Mouse (Mus musculus) layer of hippocampus, adult 8-10 months (tissue): ENCODE data around the gene Catsper2. TPM values are rescaled to one million over a fixed set of nuclear protein-coding genes. Genes with fewer than 3 reads are reported as not detected.

Experiments
- DNase-seq, 2 experiments: peaks; one replicate each; pipeline ENCODE4 v3.0.0; 2022; ENCODE audit warnings: low spot score in 2 of 2
- total RNA-seq, 4 experiments: library from RNA; stranded (reverse); gene quantifications; 2 replicates each; pipeline ENCODE4 v1.2.4; 2022

The Catsper2 gene
- total RNA-seq = 1 to 10 TPM; 4.5 to 6.9 (median 5.3) TPM

- peak; percentile 93 to 94 for DNase-seq
These were observed at the start of gene Catsper2, which contains the start of gene Pdia3 for GRCm38 (mm10) chr2:121413387-121414042. TSS of gene Catsper2 (minus strand) at chr2:121413792. TSS of gene Pdia3 (plus strand) at chr2:121413775.

GRCm38 (mm10) chr2:121460071-121460470, 46.5 kb upstream of the Catsper2 start:
- DNase-seq = no peak

GRCm38 (mm10) chr2:121456692-121457642, 43.4 kb upstream of the Catsper2 start, which contains the start of gene Serinc4:
TSS of gene Serinc4 (minus strand) at chr2:121456781.
- DNase-seq = peak; percentile 57 to 78

- no peak for DNase-seq
These were observed 41.9 kb upstream of the Catsper2 start for GRCm38 (mm10) chr2:121455534-121455933.

- DNase-seq = no peak
These were observed 40.3 kb upstream of the Catsper2 start for GRCm38 (mm10) chr2:121453917-121454316.

GRCm38 (mm10) chr2:121452990-121453389, 39.4 kb upstream of the Catsper2 start, which contains the start of gene Hypk:
TSS of gene Hypk (plus strand) at chr2:121453290.
- DNase-seq = no peak

DNA sequence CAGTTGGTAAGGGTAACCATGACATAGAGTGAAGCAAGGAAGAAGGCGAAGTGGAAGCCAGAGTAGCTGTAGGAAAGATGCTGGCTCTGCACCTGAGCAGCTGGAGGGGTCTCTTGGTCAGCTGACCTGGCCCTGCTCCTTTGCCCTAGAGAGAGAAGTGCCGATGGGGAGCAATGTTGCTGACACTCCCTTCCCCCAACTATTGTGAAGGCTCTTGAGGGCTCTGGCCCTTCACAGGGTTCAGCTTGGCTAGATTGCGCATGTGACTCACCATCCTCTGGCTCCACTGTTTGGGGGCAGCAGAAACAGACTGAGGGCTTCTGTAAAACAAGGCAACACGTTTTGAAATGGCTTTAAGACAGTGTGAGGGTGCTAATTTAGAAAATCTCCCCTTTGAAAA, 38.8 kb upstream of the Catsper2 start:
- DNase-seq = no peak

DNA sequence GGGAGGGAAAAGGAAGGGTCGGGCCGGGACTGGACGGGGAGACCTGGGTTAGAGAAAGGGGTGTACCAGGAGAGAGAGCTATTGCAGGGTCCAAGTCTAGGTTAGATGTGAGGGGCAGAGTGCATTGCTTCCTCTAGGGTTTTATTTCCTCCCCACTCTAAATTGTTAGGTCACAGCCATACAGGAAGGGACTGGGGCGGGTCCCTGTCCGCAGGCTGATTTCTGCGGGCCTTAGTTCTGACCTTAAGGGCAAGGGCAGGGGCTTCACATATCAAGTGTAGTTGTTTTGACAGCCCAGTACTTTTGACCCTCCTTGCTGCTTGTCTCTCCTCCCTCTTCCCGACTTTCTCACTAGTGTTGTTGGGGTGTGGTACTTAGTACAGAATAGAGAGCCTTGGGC, 36.5 kb upstream of the Catsper2 start:
- no peak for DNase-seq

GRCm38 (mm10) chr2:121449545-121450011, 36.0 kb upstream of the Catsper2 start:
- DNase-seq = no peak

GRCm38 (mm10) chr2:121448739-121449535, 35.3 kb upstream of the Catsper2 start, which contains the start of gene Serf2:
TSS of gene Serf2 (plus strand) at chr2:121449195.
- DNase-seq = peak; percentile 98 to 99

DNA sequence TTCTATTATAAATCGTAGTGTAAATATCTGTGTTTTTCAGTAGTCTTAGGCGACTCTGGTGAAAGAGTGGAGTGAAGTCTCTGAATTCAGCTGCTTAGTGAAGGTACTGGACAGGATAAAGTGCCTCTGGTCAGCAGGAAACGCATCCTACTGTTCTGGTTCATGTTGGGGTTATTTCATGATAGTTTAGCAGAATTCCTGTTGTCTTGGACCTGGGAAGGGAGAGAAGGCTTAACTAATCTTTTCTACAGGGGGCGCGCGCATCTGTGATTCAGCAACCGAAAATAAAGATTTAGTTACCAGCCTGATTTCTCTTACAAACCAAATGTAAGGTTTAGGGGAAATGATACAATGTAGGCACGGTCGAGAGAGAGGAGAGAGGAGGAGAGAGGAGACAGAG, 34.5 kb upstream of the Catsper2 start:
- DNase-seq = no peak

DNA sequence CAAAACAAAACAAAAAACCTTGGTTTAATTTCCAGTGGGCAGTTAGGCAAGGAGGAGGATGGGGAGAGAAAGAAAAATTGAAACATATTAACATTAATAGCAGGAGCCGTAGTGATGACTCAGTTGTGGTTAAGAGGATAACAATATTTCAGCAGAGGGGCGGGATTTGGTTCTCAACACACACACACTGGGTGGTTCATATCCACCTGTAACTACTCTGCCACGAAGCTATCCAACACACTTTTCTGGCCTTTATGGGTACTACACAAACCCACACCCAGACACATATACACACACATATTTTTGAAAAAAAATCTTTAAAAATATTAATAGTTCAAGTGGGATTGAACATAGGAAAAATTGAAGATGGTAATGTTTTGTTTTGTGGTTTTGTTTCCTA, 33.4 kb upstream of the Catsper2 start:
- no peak for DNase-seq

DNA sequence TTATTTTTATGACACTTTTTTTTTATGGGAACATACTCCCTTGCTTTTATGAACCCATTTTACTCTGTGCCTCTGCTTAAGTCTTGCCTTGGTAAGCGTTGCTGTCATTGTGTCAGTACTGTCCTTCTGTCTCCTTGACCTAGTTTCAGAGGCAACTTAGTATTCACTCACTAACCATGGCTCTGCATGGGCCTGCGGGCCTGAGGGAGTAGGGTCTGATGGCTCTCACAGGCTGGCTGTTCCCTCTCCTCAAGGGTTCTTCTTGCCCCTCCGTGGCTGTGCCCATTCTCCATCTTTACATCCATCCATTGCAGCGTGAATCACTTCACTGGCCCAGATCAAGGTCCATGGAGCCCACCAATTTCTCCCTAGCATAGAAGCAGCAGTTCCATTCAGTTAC, 32.9 kb upstream of the Catsper2 start:
- DNase-seq = no peak

DNA sequence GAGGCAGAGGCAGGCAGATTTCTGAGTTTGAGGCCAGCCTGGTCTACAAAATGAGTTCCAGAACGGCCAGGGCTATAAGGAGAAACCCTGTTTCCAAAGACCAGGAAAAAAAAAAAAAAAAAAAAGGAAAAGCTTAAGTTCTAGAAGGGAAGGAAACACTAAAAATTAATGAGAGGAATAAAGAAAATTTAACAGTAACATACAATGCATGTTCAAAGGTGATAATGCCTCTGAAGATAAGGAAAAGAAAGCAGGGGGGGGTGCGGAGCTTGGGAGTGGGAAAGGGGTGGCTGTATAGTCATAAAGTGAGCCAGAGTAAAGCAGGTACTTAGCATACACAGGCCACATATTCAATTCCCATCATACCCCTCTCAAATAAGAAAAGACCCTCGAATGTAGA, 31.5 kb upstream of the Catsper2 start:
- no peak for DNase-seq

GRCm38 (mm10) chr2:121444178-121444577, 30.6 kb upstream of the Catsper2 start, which contains the start of gene Ell3:
TSS of gene Ell3 (minus strand) at chr2:121444278.
- no peak for DNase-seq

GRCm38 (mm10) chr2:121443068-121443349, 29.4 kb upstream of the Catsper2 start:
- DNase-seq = no peak

DNA sequence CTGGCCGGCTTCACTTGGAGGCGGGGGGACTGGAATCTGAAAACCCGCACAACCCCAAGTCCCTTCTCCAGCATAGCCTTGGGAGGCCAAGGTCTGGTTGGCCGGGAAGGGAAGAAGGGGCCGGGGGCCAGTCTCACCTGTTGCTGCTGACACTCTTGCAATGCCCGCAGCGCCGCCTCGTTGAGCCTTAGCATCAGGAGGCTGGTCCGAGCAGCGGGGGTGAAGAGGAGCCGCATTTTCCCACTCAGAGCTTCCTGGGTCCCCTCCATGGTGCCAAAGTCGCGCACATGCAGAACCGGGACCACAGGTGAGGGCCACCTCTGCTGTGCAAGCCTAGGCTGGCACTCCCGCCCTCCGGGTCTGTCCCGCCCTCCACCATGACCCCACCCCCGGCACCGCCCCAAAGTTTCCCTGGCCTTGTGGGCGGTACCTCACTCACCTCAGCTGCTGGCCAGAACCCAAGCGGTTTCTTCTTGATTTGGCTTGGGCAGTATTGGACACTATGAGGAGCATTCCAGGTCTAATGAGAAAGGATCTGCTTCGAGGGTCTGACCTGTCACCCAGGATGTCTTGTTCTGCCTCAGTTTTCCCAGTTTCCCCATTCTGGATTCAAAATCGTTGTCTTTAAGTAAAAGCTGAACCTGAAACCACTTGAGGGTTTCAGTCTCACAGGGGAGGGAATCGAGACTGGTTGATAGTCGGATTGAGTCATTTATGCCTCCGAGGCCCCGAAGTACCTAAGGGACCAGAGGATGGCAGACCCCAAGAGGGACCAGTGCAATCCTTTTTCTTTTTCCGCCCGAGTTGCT, 28.9 kb upstream of the Catsper2 start:
- DNase-seq = no peak

GRCm38 (mm10) chr2:121441800-121442199, 28.2 kb upstream of the Catsper2 start:
- no peak for DNase-seq

- DNase-seq = no peak
These were observed 27.4 kb upstream of the Catsper2 start for GRCm38 (mm10) chr2:121440834-121441605.

GRCm38 (mm10) chr2:121439746-121440145, 26.2 kb upstream of the Catsper2 start:
- no peak for DNase-seq
